Mouse (Mus musculus): ENCODE data around the gene C9orf72.
"Not testable (repeated sequence)": the region's sequence is repeated elsewhere in the genome, so short reads cannot be mapped to it uniquely, and the experiment has no call there.

- TF ChIP-seq CTCF (IDR thresholded peaks at IDR 0.05; ENCODE audit: borderline replicate concordance, extremely low read depth, insufficient read depth, insufficient read length); POLR2A (IDR thresholded peaks at IDR 0.05; ENCODE audit: borderline replicate concordance, extremely low read depth, insufficient read depth, insufficient read length, poor library complexity, severe bottlenecking): not testable (repeated sequence)
These were observed 12.3 kb upstream of the C9orf72 start for GRCm38 (mm10) chr4:35238240-35238639.

Data from brain, embryonic 14.5 days (tissue).